Mouse (Mus musculus) small intestine, adult 2 months (tissue): Measurements from ENCODE around the gene 6330403K07Rik. TPM values are rescaled to one million over a fixed set of nuclear protein-coding genes. Genes with fewer than 3 reads are reported as not detected.

ENCODE experiments used
- H3K27ac ChIP-seq: fragments of 200-500 bp; 2 replicates; pipeline ENCODE4 v1.5.1; 2012; ENCODE audit warnings: low read depth, low read length, control low read depth, inconsistent platforms; ENCODE audit not compliant: insufficient read depth
- H3K27me3 ChIP-seq: fragments of 200-500 bp; 2 replicates; pipeline ENCODE4 v1.6.1; 2012; ENCODE audit warnings: mild to moderate bottlenecking, moderate library complexity, low read length, inconsistent platforms; ENCODE audit not compliant: control insufficient read depth, insufficient read depth
- H3K36me3 ChIP-seq: fragments of 200-500 bp; 2 replicates; pipeline ENCODE4 v1.6.1; 2012; ENCODE audit warnings: mild to moderate bottlenecking, low read length, control low read depth, inconsistent platforms; ENCODE audit not compliant: control insufficient read depth, insufficient read depth
- H3K4me1 ChIP-seq: fragments of 200-500 bp; 2 replicates; pipeline ENCODE4 v1.6.1; 2012; ENCODE audit warnings: low read length, inconsistent platforms, mixed read lengths; ENCODE audit not compliant: control insufficient read depth, insufficient read depth, insufficient read length
- H3K4me3 ChIP-seq: fragments of 200-500 bp; 2 replicates; pipeline ENCODE4 v1.5.1; 2012; ENCODE audit warnings: low read depth, mild to moderate bottlenecking, control low read depth, inconsistent platforms, low read length, moderate library complexity
- CTCF ChIP-seq: fragments of 200-500 bp; IDR thresholded peaks from 2 replicates; pipeline ENCODE4 v1.5.1; 2012; ENCODE audit warnings: low read depth, mild to moderate bottlenecking, control low read depth, inconsistent platforms, low read length, moderate library complexity, mixed read lengths; ENCODE audit not compliant: insufficient replicate concordance, insufficient read length; ENCODE audit errors: extremely low read depth
- POLR2A ChIP-seq: fragments of 200-500 bp; IDR thresholded peaks from 2 replicates; pipeline ENCODE4 v1.6.1; 2012; ENCODE audit warnings: low read depth, mild to moderate bottlenecking, control low read depth, inconsistent platforms, low read length, moderate library complexity
- WGBS: fragments of 180-500 bp; shearing (Covaris S2); methylation state at CpG from one replicate; pipeline ENCODE4 v1.1.7; 2018; 5-methylcytosine and 5-hydroxymethylcytosine counted together
- polyA plus RNA-seq: library from polyadenylated mRNA; depleted of rRNA; stranded (reverse); fragments of >200 nt; gene quantifications from 2 replicates; pipeline ENCODE4 v1.2.3, GENCODE M21; 2012; rRNA removed

The 6330403K07Rik gene
- polyA plus RNA-seq, 1 experiment = 0.85 TPM

GRCm38 (mm10) chr11:70982557-70983228, 50.6 kb downstream of the 6330403K07Rik start, which contains the start of gene C1qbp:
C1qbp (minus strand) TSS chr11:70983026.
- Histone ChIP-seq H3K4me1 (peaks cover 3% of the 10 kb centered on the region; the same call in 1 of the 2 replicates), H3K27me3 (no peaks in the 10 kb centered on the region), H3K4me3 (peak within 1 kb of the TSS; percentile 95), H3K27ac (0 out of 2 replicates have a peak within 1 kb of the TSS, but pooled peaks have one; percentile 7), H3K36me3 (peaks cover 41% of the 10 kb centered on the region)
- under 1% methylated on average over 63 of the region's 64 CpGs for WGBS
- peak; percentile 96 for TF ChIP-seq CTCF
- TF ChIP-seq POLR2A = peak; percentile 55

- Histone ChIP-seq H3K36me3 (peaks cover 43% of the 10 kb centered on the region), H3K4me3 (peak overlapping the region; percentile 45; the same call in 1 of the 2 replicates), H3K27me3 (no peaks in the 10 kb centered on the region), H3K4me1 (peaks cover 3% of the 10 kb centered on the region; the same call in 1 of the 2 replicates), H3K27ac (no peak overlapping the region)
- TF ChIP-seq POLR2A (no peak), CTCF (no peak)
- 3% methylated on average over 12 of the region's 12 CpGs for WGBS
Observed at GRCm38 (mm10) chr11:70982030-70982429, 51.3 kb downstream of the 6330403K07Rik start.

Other genes with a start within 250 kb of the 6330403K07Rik start
- 0.70 and 0.94 TPM in 2 replicates for gene Scimp, start 220.9 kb downstream of the 6330403K07Rik start, polyA plus RNA-seq
- gene Rabep1, start 188.7 kb downstream of the 6330403K07Rik start, polyA plus RNA-seq = 1.1 and 1.7 TPM in 2 replicates
- 4.3 and 7.6 TPM in 2 replicates for gene Nup88, start 63.5 kb downstream of the 6330403K07Rik start, polyA plus RNA-seq
- 6.5 and 8.1 TPM in 2 replicates for gene Rpain, start 63.3 kb downstream of the 6330403K07Rik start, polyA plus RNA-seq
- gene C1qbp, start 50.5 kb downstream of the 6330403K07Rik start, polyA plus RNA-seq = 125 and 165 TPM in 2 replicates
- 3.9 and 8.2 TPM in 2 replicates for gene Dhx33, start 29.1 kb downstream of the 6330403K07Rik start, polyA plus RNA-seq
- gene Mis12, start 13.9 kb downstream of the 6330403K07Rik start, polyA plus RNA-seq = 0.30 and 1.5 TPM in 2 replicates
- 1.9 and 4.2 TPM in 2 replicates for gene Derl2, start 13.7 kb downstream of the 6330403K07Rik start, polyA plus RNA-seq
- gene Nlrp1a, start 111.2 kb upstream of the 6330403K07Rik start, polyA plus RNA-seq = 0.04 TPM in 1 of 2 replicates, not detected in the other
- gene Nlrp1b, start 197.2 kb upstream of the 6330403K07Rik start, polyA plus RNA-seq = 0.05 and 1.4 TPM in 2 replicates